Mouse (Mus musculus) megakaryocyte, embryonic 14.5 days (primary cell): ENCODE results near the gene Smim5. TPM values are rescaled to one million over a fixed set of nuclear protein-coding genes. Genes with fewer than 3 reads are reported as not detected.

Source experiments
- H3K27me3 ChIP-seq: replicated peaks from 2 replicates; pipeline ENCODE3; 2012; ENCODE audit warnings: inconsistent platforms
- H3K36me3 ChIP-seq: replicated peaks from 2 replicates; pipeline ENCODE3; 2012; ENCODE audit warnings: low read length, inconsistent platforms, mixed read lengths
- H3K4me1 ChIP-seq: 2 replicates; pipeline ENCODE4 v1.6.1; 2012; ENCODE audit warnings: inconsistent platforms
- H3K4me3 ChIP-seq: replicated peaks from 2 replicates; pipeline ENCODE3; 2012; ENCODE audit warnings: moderate library complexity, mild to moderate bottlenecking, inconsistent platforms
- H3K9me3 ChIP-seq: 2 replicates; pipeline ENCODE4 v1.6.1; 2012; ENCODE audit warnings: inconsistent platforms
- FLI1 ChIP-seq: IDR thresholded peaks from 2 replicates; pipeline ENCODE4 v1.6.1; 2012; ENCODE audit warnings: low read length, inconsistent platforms, mixed read lengths
- GATA1 ChIP-seq: IDR thresholded peaks from 3 replicates; pipeline ENCODE4 v1.6.1; 2012; ENCODE audit warnings: mixed read lengths, low read length, inconsistent platforms, borderline replicate concordance
- polyA plus RNA-seq: library from polyadenylated mRNA; stranded (reverse); fragments of >175 nt; gene quantifications from 2 replicates; pipeline ENCODE4 v1.2.3, GENCODE M21; 2012; ENCODE audit warnings: low replicate concordance; ENCODE audit not compliant: insufficient read depth

Smim5 gene
- polyA plus RNA-seq, 1 experiment: 13.1 TPM

DNA sequence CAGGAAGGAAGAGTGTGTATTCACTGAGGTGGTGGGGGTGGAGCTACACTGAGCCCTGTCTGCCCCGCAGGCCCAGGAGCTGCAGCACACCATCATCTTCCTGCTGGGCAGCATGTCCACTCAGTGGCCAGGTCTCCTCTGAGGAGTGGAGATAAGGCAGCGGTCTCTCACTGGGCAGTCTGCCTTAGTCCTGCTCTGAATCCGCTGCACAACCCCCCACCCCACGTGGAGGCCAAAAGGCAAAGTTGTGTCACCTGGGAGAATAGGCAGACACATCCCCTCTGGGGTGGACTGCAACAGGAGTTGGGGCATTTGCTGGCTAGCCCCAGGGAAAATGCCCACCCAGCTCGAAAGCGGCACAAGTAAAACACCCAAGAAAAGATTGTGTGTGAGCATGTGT lies 7.6 kb upstream of the Smim5 start:
- Histone ChIP-seq H3K9me3 (no peaks in the 10 kb centered on the region), H3K4me1 (peaks cover 20% of the 10 kb centered on the region), H3K4me3 (no peak overlapping the region), H3K27me3 (peaks cover 28% of the 10 kb centered on the region), H3K36me3 (peaks cover 68% of the 10 kb centered on the region)
- TF ChIP-seq FLI1 (no peak), GATA1 (no peak)

DNA sequence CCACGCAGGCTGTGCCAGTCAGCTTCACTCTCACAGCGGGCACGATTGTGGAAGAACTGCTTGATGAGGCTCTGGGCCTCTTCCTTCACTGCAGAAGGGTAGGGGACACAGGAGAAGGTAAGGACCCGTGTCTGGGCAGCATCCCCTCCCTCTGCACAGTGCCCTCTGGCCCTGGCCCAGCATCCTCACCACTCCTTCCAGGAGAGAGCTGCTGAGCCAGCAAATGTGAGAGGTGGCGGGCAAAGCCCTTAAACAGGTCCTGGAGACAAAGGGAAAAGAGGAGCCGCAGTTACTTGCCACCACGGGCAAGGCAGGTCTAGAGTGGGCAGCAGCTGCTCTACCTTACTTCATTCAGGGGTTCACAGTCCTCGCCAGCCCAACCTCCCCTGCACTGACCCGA lies 6.7 kb upstream of the Smim5 start:
- Histone ChIP-seq H3K4me3 (no peak overlapping the region), H3K9me3 (no peaks in the 10 kb centered on the region), H3K4me1 (peaks cover 19% of the 10 kb centered on the region), H3K36me3 (peaks cover 77% of the 10 kb centered on the region), H3K27me3 (peaks cover 21% of the 10 kb centered on the region)
- TF ChIP-seq FLI1: no peak
- TF ChIP-seq GATA1: no peak

DNA sequence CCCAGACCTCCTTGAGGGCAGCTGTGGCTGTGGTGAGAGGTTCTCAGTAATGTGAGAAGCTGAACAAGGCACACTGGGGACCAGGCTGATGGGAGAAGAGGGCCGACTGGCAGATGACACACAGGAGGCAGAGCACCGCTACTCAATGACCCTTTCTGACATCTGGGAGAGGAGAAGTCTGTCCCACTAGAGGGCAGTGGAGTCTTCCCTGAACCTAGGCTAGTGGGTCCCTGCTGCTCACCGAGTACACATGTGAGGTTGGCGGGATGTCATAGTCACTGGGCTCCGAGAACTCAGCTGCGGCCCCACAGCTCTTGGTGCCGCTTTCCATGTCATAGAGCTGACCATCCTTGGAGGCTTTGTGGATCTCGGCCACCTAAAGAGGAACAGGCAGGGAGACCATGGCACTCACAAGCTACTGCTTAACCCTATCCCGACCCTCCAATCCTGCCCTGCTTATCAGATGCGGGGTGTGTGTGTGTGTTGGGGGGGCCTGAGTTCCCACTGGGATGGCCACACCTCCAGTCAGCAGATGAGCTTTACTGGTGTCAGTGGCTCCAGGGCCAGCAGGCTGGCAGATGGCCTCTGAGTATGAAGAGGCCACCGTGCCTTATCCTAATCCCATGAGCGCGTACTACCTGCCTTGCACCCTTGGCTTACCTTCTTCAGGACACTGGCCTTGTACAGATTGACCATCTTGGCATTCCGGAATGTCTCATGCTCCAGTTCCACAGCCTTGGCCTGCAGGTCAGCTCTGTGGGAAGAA lies 4.8 kb upstream of the Smim5 start:
- H3K4me1 ChIP-seq: peaks cover 33% of the 10 kb centered on the region
- H3K27me3 ChIP-seq: peaks cover 8% of the 10 kb centered on the region
- peaks cover 80% of the 10 kb centered on the region for H3K36me3 ChIP-seq
- no peak overlapping the region for H3K4me3 ChIP-seq
- no peaks in the 10 kb centered on the region for H3K9me3 ChIP-seq
- TF ChIP-seq GATA1: no peak
- TF ChIP-seq FLI1: no peak

DNA sequence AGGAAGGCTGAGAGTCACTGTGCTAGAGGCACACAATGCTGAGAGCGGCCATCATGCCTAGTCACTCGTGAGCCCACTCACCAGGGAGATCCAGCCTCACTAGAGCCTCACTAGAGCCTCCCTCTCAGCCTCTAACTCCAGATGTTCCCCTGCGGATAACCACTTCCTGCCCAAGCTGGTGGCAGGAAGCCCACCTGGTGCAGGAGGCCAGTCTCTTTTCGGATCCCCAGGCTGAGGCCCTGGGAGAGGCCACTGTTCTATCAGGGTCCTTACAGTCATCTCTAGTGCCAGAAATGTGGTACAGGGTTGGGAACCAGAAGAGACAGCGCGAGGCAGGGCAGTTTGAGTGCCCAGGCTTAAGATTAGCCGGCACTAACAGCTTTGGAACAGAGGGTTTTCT lies 1.3 kb upstream of the Smim5 start:
- Histone ChIP-seq H3K36me3 (peaks cover 74% of the 10 kb centered on the region), H3K4me3 (peak overlapping the region; percentile 1), H3K4me1 (peaks cover 68% of the 10 kb centered on the region)

DNA sequence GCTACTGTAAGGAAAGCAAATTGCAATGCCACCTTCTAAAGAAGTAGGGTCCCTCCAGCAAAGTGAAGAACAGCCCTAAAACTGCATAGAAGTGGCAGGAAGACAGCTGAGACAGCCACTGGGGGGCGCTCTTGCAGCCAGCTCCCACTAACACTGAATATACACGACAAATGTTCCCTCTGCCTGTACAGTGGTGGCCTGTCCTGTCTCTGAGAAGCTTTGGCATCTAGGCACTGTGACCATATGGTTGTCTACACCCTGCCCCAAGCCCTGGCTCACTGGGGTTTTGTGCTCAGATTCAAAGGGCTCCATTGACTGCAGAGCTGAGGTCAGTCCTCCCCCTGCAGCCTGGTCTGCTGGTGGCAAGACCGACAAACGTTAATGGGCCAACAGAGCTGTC lies 880 bp upstream of the Smim5 start:
- TF ChIP-seq FLI1: no peak
- TF ChIP-seq GATA1: no peak
- no peaks in the 10 kb centered on the region for H3K9me3 ChIP-seq
- peak overlapping the region; percentile 78 for H3K4me3 ChIP-seq
- peaks cover 74% of the 10 kb centered on the region for H3K36me3 ChIP-seq
- peaks cover 2% of the 10 kb centered on the region for H3K27me3 ChIP-seq
- peaks cover 73% of the 10 kb centered on the region for H3K4me1 ChIP-seq

More for the DNA sequence above, 1.3 kb upstream of the Smim5 start:
- TF ChIP-seq FLI1: no peak
- no peak for TF ChIP-seq GATA1
- H3K9me3 ChIP-seq: no peaks in the 10 kb centered on the region
- H3K27me3 ChIP-seq: peaks cover 2% of the 10 kb centered on the region

DNA sequence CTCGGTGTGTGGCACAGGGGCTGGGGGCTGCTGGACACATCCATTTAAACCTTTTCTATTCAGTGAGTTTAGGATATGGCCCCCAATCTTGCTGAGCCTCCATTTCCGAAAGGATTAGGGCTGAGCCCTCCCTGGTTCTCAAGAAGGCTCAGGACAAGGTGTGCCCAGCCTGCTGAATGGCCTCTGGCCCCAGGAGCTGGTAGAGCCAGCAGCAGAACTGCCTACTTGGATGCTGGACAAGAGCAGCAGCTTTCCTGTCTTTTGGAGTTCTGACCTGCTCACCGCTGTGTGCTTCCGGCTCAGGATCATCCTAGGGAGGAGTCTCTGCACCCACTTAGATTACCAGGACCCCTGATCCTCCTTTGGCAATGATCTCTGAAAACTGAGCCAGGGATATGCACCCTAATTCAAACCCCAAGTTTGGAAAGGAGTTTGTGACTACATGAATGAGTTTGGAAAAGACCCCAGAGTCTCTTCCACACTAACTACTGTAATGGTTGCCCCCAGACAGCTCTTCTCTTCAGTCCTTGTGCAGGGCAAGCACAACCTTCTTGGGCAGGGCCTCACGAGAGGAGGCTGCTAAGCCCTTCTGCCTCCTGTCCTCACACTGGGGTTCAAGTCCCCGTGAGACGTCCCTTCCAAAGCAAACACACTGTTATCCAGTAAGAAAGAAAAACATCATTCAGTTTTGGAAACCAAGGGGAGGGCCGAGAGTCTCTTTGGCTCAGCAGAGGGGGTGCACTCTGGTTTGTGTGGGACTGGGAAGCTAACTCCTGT lies 983 bp downstream of the Smim5 start:
- peaks cover 74% of the 10 kb centered on the region for H3K36me3 ChIP-seq
- peaks cover 82% of the 10 kb centered on the region for H3K4me1 ChIP-seq
- no peaks in the 10 kb centered on the region for H3K9me3 ChIP-seq
- no peak for TF ChIP-seq GATA1
- TF ChIP-seq FLI1: no peak
- no peaks in the 10 kb centered on the region for H3K27me3 ChIP-seq
- H3K4me3 ChIP-seq: peak overlapping the region; percentile 93

DNA sequence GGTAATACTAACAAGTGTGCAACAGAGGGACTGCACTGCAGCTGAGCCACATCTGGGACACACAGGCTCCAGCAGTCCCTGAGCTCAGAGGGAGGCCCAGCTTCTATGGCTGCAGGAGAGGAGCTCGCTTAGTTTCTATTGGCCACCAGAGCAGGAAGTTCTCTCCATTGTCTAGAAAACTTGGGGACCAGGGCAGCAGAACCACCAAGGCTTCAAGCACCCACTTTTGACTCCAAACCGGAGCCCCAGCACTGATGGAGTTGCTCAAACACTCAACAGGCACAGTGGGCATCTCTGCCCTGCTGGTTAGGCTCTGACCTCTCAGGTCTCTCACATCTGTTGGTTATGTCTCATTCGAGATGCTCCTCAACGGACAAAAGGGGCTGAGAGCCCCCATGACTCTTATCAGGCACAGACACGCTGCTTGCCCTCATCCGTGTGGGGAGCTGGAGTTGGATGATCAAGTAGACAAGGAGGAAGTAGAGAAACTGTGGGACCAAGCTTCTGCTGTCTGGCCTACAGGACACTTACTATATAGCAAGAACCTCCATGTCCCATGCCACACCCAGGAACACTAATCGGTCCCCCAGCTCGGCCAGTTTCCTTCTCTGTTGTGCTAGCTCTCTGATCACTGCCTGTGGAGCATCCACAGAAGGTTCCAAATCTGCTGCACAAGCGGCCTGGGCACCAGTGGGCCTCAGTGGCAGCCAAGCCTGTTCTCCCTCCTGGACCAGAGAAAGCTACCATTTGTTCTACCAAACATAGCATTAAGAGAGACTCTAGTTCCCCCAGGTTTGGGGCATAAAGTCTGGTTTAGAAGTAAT lies 1.8 kb downstream of the Smim5 start:
- H3K9me3 ChIP-seq: no peaks in the 10 kb centered on the region
- H3K27me3 ChIP-seq: no peaks in the 10 kb centered on the region
- no peak for TF ChIP-seq FLI1
- TF ChIP-seq GATA1: no peak
- H3K36me3 ChIP-seq: peaks cover 74% of the 10 kb centered on the region
- peak overlapping the region; percentile 93 for H3K4me3 ChIP-seq
- H3K4me1 ChIP-seq: peaks cover 90% of the 10 kb centered on the region

DNA sequence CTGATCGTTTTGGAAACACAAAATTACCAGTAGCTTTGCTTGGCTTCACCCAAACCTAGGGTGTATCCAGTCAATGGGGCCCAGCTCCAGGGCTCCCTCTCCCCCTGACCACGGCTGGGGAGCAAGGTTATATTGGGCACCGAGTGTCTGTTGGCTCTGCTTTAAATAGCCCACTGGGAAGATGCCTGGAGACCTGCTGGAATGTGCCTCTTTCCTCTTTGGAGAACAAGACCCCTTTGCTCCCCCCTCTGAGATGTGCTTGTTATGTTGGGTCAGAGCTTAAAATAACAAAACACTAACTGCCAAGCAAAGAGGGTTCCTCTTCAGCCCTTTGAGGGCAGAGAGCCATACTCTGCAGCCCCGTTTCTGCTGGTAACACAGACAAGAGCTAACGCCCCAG lies 2.4 kb downstream of the Smim5 start:
- TF ChIP-seq GATA1: no peak
- no peak for TF ChIP-seq FLI1
- no peaks in the 10 kb centered on the region for H3K9me3 ChIP-seq
- peaks cover 96% of the 10 kb centered on the region for H3K4me1 ChIP-seq
- no peaks in the 10 kb centered on the region for H3K27me3 ChIP-seq
- peaks cover 74% of the 10 kb centered on the region for H3K36me3 ChIP-seq
- H3K4me3 ChIP-seq: peak overlapping the region; percentile 93

DNA sequence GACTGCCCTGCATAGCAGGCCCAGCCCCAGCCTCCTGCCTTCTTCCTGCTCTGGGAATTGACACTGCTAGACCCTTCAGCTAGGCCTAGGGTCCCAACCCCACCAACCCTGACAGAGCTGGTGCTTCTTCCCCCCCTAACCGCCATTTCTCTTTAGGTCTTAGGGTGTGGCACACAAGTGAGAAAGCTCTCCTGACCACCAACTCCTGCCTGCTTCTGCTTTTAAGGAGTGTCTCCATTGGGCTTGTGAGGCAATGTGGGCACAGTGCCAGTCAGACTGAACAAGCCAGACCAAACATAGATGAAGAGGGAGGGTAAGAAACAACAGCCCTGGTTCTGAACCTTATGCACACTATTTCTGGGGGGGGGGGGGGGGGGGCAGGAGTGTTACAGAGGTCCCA lies 3.1 kb downstream of the Smim5 start:
- TF ChIP-seq FLI1: no peak
- no peak for TF ChIP-seq GATA1
- H3K27me3 ChIP-seq: no peaks in the 10 kb centered on the region
- peak overlapping the region; percentile 93 for H3K4me3 ChIP-seq
- H3K36me3 ChIP-seq: peaks cover 73% of the 10 kb centered on the region
- H3K9me3 ChIP-seq: no peaks in the 10 kb centered on the region
- peaks cover 92% of the 10 kb centered on the region for H3K4me1 ChIP-seq
